Mouse (Mus musculus) liver, embryonic 16.5 days (tissue): ENCODE measurements around the gene Zic5. TPM values are rescaled to one million over a fixed set of nuclear protein-coding genes. Genes with fewer than 3 reads are reported as not detected.

Experiments used
- ATAC-seq: fragments of 200-750 bp; cut with Nextera tagmentation; 2 replicates; pipeline ENCODE4 v1.8.0; 2017; ENCODE audit warnings: low read depth, mild to moderate bottlenecking, moderate number of reproducible peaks, moderate library complexity
- H3K27ac ChIP-seq: fragments of 300-500 bp; sonication (generic); 2 replicates; pipeline ENCODE4 v1.5.1; 2014; ENCODE audit warnings: mild to moderate bottlenecking, low read length
- H3K27me3 ChIP-seq: fragments of 300-500 bp; sonication (generic); 2 replicates; pipeline ENCODE4 v1.6.1; 2014; ENCODE audit warnings: low read depth, low read length, mixed read lengths; ENCODE audit not compliant: control insufficient read depth, insufficient read depth
- H3K36me3 ChIP-seq: fragments of 300-500 bp; sonication (generic); 2 replicates; pipeline ENCODE4 v1.6.1; 2014; ENCODE audit warnings: mild to moderate bottlenecking; ENCODE audit not compliant: control insufficient read depth, insufficient read depth
- H3K4me1 ChIP-seq: fragments of 300-500 bp; sonication (generic); 2 replicates; pipeline ENCODE4 v1.6.1; 2014; ENCODE audit warnings: low read depth, low read length, mixed read lengths; ENCODE audit not compliant: control insufficient read depth
- H3K4me2 ChIP-seq: fragments of 300-500 bp; sonication (generic); 2 replicates; pipeline ENCODE4 v1.6.1; 2014; ENCODE audit warnings: low read depth, low read length, mixed read lengths
- H3K4me3 ChIP-seq: fragments of 300-500 bp; sonication (generic); 2 replicates; pipeline ENCODE4 v1.5.1; 2014; ENCODE audit warnings: low read depth, mild to moderate bottlenecking, low read length
- H3K9ac ChIP-seq: fragments of 300-500 bp; sonication (generic); 2 replicates; pipeline ENCODE4 v1.6.1; 2014; ENCODE audit warnings: low read depth, low read length
- H3K9me3 ChIP-seq: fragments of 300-500 bp; sonication (generic); replicated peaks from 2 replicates; pipeline ENCODE4 v1.6.1; 2016; ENCODE audit warnings: low read length; ENCODE audit not compliant: control insufficient read depth
- WGBS: fragments of 180-500 bp; shearing (Covaris S2); extraction: QIAGEN DNeasy Blood & Tissue Kit; methylation state at CpG from one replicate; pipeline ENCODE4 v1.1.7; 2014; ENCODE audit not compliant: insufficient replicate concordance; 5-methylcytosine and 5-hydroxymethylcytosine counted together
- polyA plus RNA-seq: library from polyadenylated mRNA; unstranded; fragments of >200 nt; fragmentation: Nextera tagmentation; extraction: Ambion mirVana; gene quantifications from 2 replicates; pipeline ENCODE4 v1.2.1, GENCODE M21; 2015

The Zic5 gene
- not detected in 2 replicates for polyA plus RNA-seq

GRCm38 (mm10) chr14:122464763-122465741 is at the start of gene Zic5:
Zic5 (minus strand) TSS chr14:122465677.
- 1% methylated on average over 44 of the region's 62 CpGs for WGBS
- H3K4me2 ChIP-seq: peak within 1 kb of the TSS; percentile 65

GRCm38 (mm10) chr14:122513511-122514036 is 48.1 kb upstream of the Zic5 start:
- ATAC-seq: no peak
- Histone ChIP-seq H3K9ac (no peak overlapping the region), H3K27me3 (peaks cover 4% of the 10 kb centered on the region), H3K4me2 (no peak overlapping the region), H3K4me1 (no peaks in the 10 kb centered on the region), H3K36me3 (no peaks in the 10 kb centered on the region), H3K4me3 (no peak overlapping the region), H3K9me3 (no peaks in the 10 kb centered on the region), H3K27ac (no peak overlapping the region)
- 36% methylated on average over 1 of the region's 1 CpGs for WGBS

More at GRCm38 (mm10) chr14:122464763-122465741, at the start of gene Zic5:
- ATAC-seq: no peak
- Histone ChIP-seq H3K9ac (no peak within 1 kb of the TSS), H3K9me3 (no peaks in the 10 kb centered on the region), H3K27ac (no peak within 1 kb of the TSS), H3K36me3 (no peaks in the 10 kb centered on the region), H3K4me1 (peaks cover 10% of the 10 kb centered on the region), H3K27me3 (peaks cover 92% of the 10 kb centered on the region), H3K4me3 (peak within 1 kb of the TSS; percentile 56)

GRCm38 (mm10) chr14:122511519-122511918 is 46.0 kb upstream of the Zic5 start:
- Histone ChIP-seq H3K27ac (no peak overlapping the region), H3K4me1 (no peaks in the 10 kb centered on the region), H3K9me3 (no peaks in the 10 kb centered on the region), H3K36me3 (no peaks in the 10 kb centered on the region), H3K27me3 (peaks cover 4% of the 10 kb centered on the region), H3K4me3 (no peak overlapping the region), H3K9ac (no peak overlapping the region), H3K4me2 (no peak overlapping the region)
- WGBS: 34% methylated on average over 3 of the region's 3 CpGs
- ATAC-seq: peak; percentile 88

GRCm38 (mm10) chr14:122509058-122509457 is 43.6 kb upstream of the Zic5 start:
- no peak for ATAC-seq
- Histone ChIP-seq H3K9ac (no peak overlapping the region), H3K9me3 (no peaks in the 10 kb centered on the region), H3K27ac (no peak overlapping the region), H3K4me3 (no peak overlapping the region), H3K27me3 (peaks cover 4% of the 10 kb centered on the region), H3K4me2 (no peak overlapping the region), H3K36me3 (no peaks in the 10 kb centered on the region), H3K4me1 (no peaks in the 10 kb centered on the region)
- WGBS: 7% methylated on average over 2 of the region's 2 CpGs

- Histone ChIP-seq H3K27ac (no peak overlapping the region), H3K4me3 (no peak overlapping the region), H3K4me1 (peaks cover 4% of the 10 kb centered on the region), H3K4me2 (no peak overlapping the region), H3K36me3 (no peaks in the 10 kb centered on the region), H3K9ac (no peak overlapping the region), H3K27me3 (peaks cover 37% of the 10 kb centered on the region), H3K9me3 (no peaks in the 10 kb centered on the region)
- WGBS: 40% methylated on average over 1 of the region's 1 CpGs
- no peak for ATAC-seq
Measured at GRCm38 (mm10) chr14:122492015-122492414, 26.5 kb upstream of the Zic5 start.

GRCm38 (mm10) chr14:122491521-122491920 is 26.0 kb upstream of the Zic5 start:
- Histone ChIP-seq H3K9ac (no peak overlapping the region), H3K4me3 (no peak overlapping the region), H3K4me2 (no peak overlapping the region), H3K27ac (no peak overlapping the region), H3K4me1 (peaks cover 4% of the 10 kb centered on the region), H3K36me3 (no peaks in the 10 kb centered on the region), H3K9me3 (no peaks in the 10 kb centered on the region), H3K27me3 (peaks cover 38% of the 10 kb centered on the region)
- 60% methylated on average over 6 of the region's 6 CpGs for WGBS
- no peak for ATAC-seq

GRCm38 (mm10) chr14:122490441-122491328 is 25.2 kb upstream of the Zic5 start, which contains the start of gene Gm10837:
Gm10837 (plus strand) TSS chr14:122490586.
- Histone ChIP-seq H3K4me3 (peak within 1 kb of the TSS; percentile 22; the same call in 1 of the 2 replicates), H3K4me1 (peaks cover 4% of the 10 kb centered on the region), H3K9ac (no peak within 1 kb of the TSS), H3K27ac (no peak within 1 kb of the TSS), H3K27me3 (peaks cover 47% of the 10 kb centered on the region), H3K36me3 (no peaks in the 10 kb centered on the region), H3K4me2 (peak within 1 kb of the TSS; percentile 48), H3K9me3 (no peaks in the 10 kb centered on the region)
- 2% methylated on average over 51 of the region's 51 CpGs for WGBS
- ATAC-seq: no peak

- Histone ChIP-seq H3K9me3 (no peaks in the 10 kb centered on the region), H3K27me3 (peaks cover 55% of the 10 kb centered on the region), H3K36me3 (no peaks in the 10 kb centered on the region), H3K4me1 (peaks cover 4% of the 10 kb centered on the region), H3K9ac (no peak overlapping the region), H3K4me2 (no peak overlapping the region), H3K4me3 (no peak overlapping the region), H3K27ac (no peak overlapping the region)
- no peak for ATAC-seq
- WGBS: 6% methylated on average over 12 of the region's 12 CpGs
Measured at GRCm38 (mm10) chr14:122489686-122490414, 24.4 kb upstream of the Zic5 start.
